Mouse (Mus musculus): ENCODE data around the gene Bbs12.

Bbs12 gene

GRCm38 (mm10) chr3:37312370-37312941 is at the start of gene Bbs12, which contains the start of gene Cetn4:
Bbs12 (plus strand) TSS chr3:37312554.
Cetn4 (minus strand) TSS chr3:37312708.
- peak; percentile 95 to 97 for DNase-seq

- no peak for DNase-seq
Observed at GRCm38 (mm10) chr3:37268338-37268737, 44.0 kb upstream of the Bbs12 start.

GRCm38 (mm10) chr3:37269926-37270325 is 42.4 kb upstream of the Bbs12 start:
- peak; percentile 9 to 24 for DNase-seq

- peak; percentile 40 to 81 for DNase-seq
Observed at GRCm38 (mm10) chr3:37271209-37271608, 41.1 kb upstream of the Bbs12 start.

GRCm38 (mm10) chr3:37273092-37273491 is 39.3 kb upstream of the Bbs12 start:
- DNase-seq = no peak

- DNase-seq = no peak
Observed at GRCm38 (mm10) chr3:37274661-37275060, 37.7 kb upstream of the Bbs12 start.

- no peak for DNase-seq
Observed at GRCm38 (mm10) chr3:37280221-37280620, 32.1 kb upstream of the Bbs12 start.

GRCm38 (mm10) chr3:37280871-37281270 is 31.5 kb upstream of the Bbs12 start:
- DNase-seq = no peak

- DNase-seq = no peak
Observed at GRCm38 (mm10) chr3:37282299-37282922, 29.9 kb upstream of the Bbs12 start.

GRCm38 (mm10) chr3:37283234-37283633 is 29.1 kb upstream of the Bbs12 start:
- no peak for DNase-seq

GRCm38 (mm10) chr3:37289237-37289636 is 23.1 kb upstream of the Bbs12 start:
- DNase-seq = no peak

GRCm38 (mm10) chr3:37290881-37291541 is 21.3 kb upstream of the Bbs12 start:
- DNase-seq = no peak

GRCm38 (mm10) chr3:37291929-37292328 is 20.4 kb upstream of the Bbs12 start:
- no peak for DNase-seq

- no peak for DNase-seq
Observed at GRCm38 (mm10) chr3:37292654-37293053, 19.7 kb upstream of the Bbs12 start.

GRCm38 (mm10) chr3:37299470-37299869 is 12.9 kb upstream of the Bbs12 start:
- no peak for DNase-seq

GRCm38 (mm10) chr3:37302685-37303084 is 9.7 kb upstream of the Bbs12 start:
- DNase-seq = peak; percentile 30 to 75

GRCm38 (mm10) chr3:37303392-37304139 is 8.8 kb upstream of the Bbs12 start:
- no peak for DNase-seq

- DNase-seq = no peak
Observed at GRCm38 (mm10) chr3:37311897-37312369, 421 bp upstream of the Bbs12 start.

- DNase-seq = no peak
Observed at GRCm38 (mm10) chr3:37313371-37313770, 1.0 kb downstream of the Bbs12 start.

GRCm38 (mm10) chr3:37316233-37316632 is 3.9 kb downstream of the Bbs12 start:
- peak in 1 of 2 experiments; percentile 37 for DNase-seq

- no peak for DNase-seq
Observed at GRCm38 (mm10) chr3:37324310-37324709, 12.0 kb downstream of the Bbs12 start.

GRCm38 (mm10) chr3:37325317-37326112 is 13.2 kb downstream of the Bbs12 start:
- DNase-seq = no peak
